Mouse (Mus musculus) small intestine, adult 2 months (tissue): ENCODE measurements around the gene Dnlz. TPM values are rescaled to one million over a fixed set of nuclear protein-coding genes. Genes with fewer than 3 reads are reported as not detected.
A peak's percentile ranks its signal among the peaks of the same experiment; 100 is the strongest.

Experiments used
- H3K27ac ChIP-seq: fragments of 200-500 bp; 2 replicates; pipeline ENCODE4 v1.5.1; 2012; ENCODE audit warnings: low read depth, low read length, control low read depth, inconsistent platforms; ENCODE audit not compliant: insufficient read depth
- H3K27me3 ChIP-seq: fragments of 200-500 bp; 2 replicates; pipeline ENCODE4 v1.6.1; 2012; ENCODE audit warnings: mild to moderate bottlenecking, moderate library complexity, low read length, inconsistent platforms; ENCODE audit not compliant: control insufficient read depth, insufficient read depth
- H3K36me3 ChIP-seq: fragments of 200-500 bp; 2 replicates; pipeline ENCODE4 v1.6.1; 2012; ENCODE audit warnings: mild to moderate bottlenecking, low read length, control low read depth, inconsistent platforms; ENCODE audit not compliant: control insufficient read depth, insufficient read depth
- H3K4me1 ChIP-seq: fragments of 200-500 bp; 2 replicates; pipeline ENCODE4 v1.6.1; 2012; ENCODE audit warnings: low read length, inconsistent platforms, mixed read lengths; ENCODE audit not compliant: control insufficient read depth, insufficient read depth, insufficient read length
- H3K4me3 ChIP-seq: fragments of 200-500 bp; 2 replicates; pipeline ENCODE4 v1.5.1; 2012; ENCODE audit warnings: low read depth, mild to moderate bottlenecking, control low read depth, inconsistent platforms, low read length, moderate library complexity
- CTCF ChIP-seq: fragments of 200-500 bp; IDR thresholded peaks from 2 replicates; pipeline ENCODE4 v1.5.1; 2012; ENCODE audit warnings: low read depth, mild to moderate bottlenecking, control low read depth, inconsistent platforms, low read length, moderate library complexity, mixed read lengths; ENCODE audit not compliant: insufficient replicate concordance, insufficient read length; ENCODE audit errors: extremely low read depth
- POLR2A ChIP-seq: fragments of 200-500 bp; IDR thresholded peaks from 2 replicates; pipeline ENCODE4 v1.6.1; 2012; ENCODE audit warnings: low read depth, mild to moderate bottlenecking, control low read depth, inconsistent platforms, low read length, moderate library complexity
- WGBS: fragments of 180-500 bp; shearing (Covaris S2); methylation state at CpG from one replicate; pipeline ENCODE4 v1.1.7; 2018; 5-methylcytosine and 5-hydroxymethylcytosine counted together
- polyA plus RNA-seq: library from polyadenylated mRNA; depleted of rRNA; stranded (reverse); fragments of >200 nt; gene quantifications from 2 replicates; pipeline ENCODE4 v1.2.3, GENCODE M21; 2012

Dnlz gene
- polyA plus RNA-seq, 1 experiment = 23.7 TPM

DNA sequence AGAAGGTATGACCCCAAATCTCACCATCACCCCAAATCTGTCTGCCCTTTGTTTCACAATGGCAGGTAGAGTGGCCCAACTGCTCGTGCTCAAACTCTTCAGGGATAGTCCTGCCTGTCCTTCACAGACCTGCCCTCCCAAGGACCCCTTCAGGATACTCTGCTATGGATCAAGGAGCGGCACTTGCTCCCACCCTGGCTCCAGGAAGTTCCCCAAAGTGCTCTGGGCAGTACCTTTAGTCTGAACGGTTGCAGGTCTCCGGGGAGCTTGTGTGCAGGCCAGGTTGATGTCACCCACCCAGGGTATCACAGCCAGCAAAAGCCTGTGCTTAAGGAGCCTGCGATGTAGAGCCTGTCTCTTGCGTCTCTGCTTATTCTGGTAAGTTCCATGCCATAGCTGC lies 16.0 kb upstream of the Dnlz start:
- Histone ChIP-seq H3K27me3 (no peaks in the 10 kb centered on the region), H3K36me3 (peaks cover 54% of the 10 kb centered on the region), H3K4me3 (no peak overlapping the region), H3K27ac (no peak overlapping the region), H3K4me1 (no peaks in the 10 kb centered on the region; the same call in 1 of the 2 replicates)
- 92% methylated on average over 6 of the region's 6 CpGs for WGBS
- TF ChIP-seq POLR2A (no peak), CTCF (no peak)

DNA sequence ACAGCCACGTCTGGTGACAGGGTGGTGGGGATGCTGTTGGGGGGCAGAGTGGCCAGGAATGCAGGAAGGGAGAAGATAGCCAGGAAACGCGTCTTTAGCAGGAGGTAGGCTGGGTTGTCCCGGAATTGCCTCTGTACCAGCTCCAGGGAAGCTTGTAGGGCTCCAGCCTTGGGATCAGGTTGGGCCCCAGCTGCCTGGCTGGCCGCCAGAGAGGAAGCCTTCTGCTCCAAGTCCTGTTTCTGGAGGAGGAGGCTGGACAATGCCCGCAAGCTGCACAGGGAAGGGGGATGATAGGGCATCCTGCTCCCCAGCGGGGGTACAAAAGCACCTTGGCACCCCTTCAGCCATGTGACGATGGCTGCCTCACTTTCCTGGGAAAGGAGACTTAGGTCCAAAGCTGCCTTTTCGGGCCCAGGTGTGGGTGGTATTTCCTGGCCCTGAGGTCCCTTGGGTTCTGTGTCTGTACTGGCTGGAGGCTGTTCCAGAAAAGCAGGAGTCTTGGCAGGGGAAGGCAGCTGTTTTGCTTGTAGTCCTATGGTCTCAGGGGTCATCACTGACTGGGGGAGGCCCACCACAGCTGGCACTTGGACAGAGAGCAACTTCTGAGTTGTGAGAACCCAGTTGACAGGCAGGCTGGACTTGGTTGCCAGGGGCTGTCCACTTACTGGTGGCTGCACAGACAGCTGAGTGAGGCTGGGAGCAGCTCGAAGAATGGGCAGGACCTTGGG lies 13.0 kb upstream of the Dnlz start:
- WGBS = 36% methylated on average over 10 of the region's 10 CpGs
- no peak overlapping the region for H3K27ac ChIP-seq
- no peak for TF ChIP-seq CTCF
- no peak for TF ChIP-seq POLR2A
- peaks cover under 1% of the 10 kb centered on the region for H3K4me1 ChIP-seq
- no peaks in the 10 kb centered on the region for H3K27me3 ChIP-seq
- no peak overlapping the region for H3K4me3 ChIP-seq
- peaks cover 39% of the 10 kb centered on the region for H3K36me3 ChIP-seq

DNA sequence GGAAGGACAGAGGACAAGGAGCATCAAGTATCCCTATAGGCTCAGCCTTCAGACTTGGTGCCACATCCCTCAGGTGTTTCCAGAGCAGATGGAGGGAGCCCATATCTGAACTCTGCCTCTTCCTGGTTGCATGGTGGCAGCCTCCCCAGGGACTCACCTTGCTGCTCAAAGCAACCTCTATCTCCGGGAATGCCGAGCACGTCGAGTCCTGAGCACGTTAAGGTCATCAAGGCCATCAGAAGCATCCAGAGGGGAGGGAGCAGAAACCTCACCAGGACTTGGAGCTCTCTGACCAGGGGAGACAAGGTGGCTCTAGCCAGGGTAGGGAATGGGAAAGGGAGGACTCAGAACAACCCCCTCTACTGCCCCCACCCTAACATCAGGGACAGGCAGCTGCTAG lies 11.6 kb upstream of the Dnlz start:
- no peak overlapping the region for H3K27ac ChIP-seq
- TF ChIP-seq CTCF (no peak), POLR2A (no peak)
- 81% methylated on average over 5 of the region's 5 CpGs for WGBS

DNA sequence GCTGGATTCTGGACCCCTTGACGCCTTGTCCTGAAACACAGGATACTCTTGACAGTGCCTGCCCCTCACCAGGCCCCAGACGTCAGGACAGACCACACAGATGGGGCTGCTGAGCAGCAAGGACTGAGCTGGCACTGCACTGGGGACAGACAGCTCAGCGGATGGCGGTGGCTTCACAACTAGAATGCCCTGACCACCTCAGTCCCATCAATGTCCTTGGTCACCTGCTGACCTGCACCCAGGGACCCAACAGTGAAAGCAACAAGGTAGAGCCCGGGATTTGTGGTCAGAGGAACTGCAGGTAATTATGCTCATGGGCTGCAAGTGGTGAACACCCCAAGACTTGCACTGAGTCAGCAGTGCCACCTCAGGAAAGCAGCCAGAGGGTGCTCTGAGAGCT lies 11.1 kb upstream of the Dnlz start:
- H3K36me3 ChIP-seq = peaks cover 23% of the 10 kb centered on the region
- peaks cover 11% of the 10 kb centered on the region for H3K4me1 ChIP-seq
- TF ChIP-seq CTCF (no peak), POLR2A (no peak)
- no peaks in the 10 kb centered on the region for H3K27me3 ChIP-seq
- 92% methylated on average over 5 of the region's 5 CpGs for WGBS
- no peak overlapping the region for H3K27ac ChIP-seq
- no peak overlapping the region for H3K4me3 ChIP-seq

More for the DNA sequence above, 11.6 kb upstream of the Dnlz start:
- H3K4me1 ChIP-seq = peaks cover 11% of the 10 kb centered on the region
- no peaks in the 10 kb centered on the region for H3K27me3 ChIP-seq
- H3K4me3 ChIP-seq = no peak overlapping the region
- peaks cover 27% of the 10 kb centered on the region for H3K36me3 ChIP-seq

DNA sequence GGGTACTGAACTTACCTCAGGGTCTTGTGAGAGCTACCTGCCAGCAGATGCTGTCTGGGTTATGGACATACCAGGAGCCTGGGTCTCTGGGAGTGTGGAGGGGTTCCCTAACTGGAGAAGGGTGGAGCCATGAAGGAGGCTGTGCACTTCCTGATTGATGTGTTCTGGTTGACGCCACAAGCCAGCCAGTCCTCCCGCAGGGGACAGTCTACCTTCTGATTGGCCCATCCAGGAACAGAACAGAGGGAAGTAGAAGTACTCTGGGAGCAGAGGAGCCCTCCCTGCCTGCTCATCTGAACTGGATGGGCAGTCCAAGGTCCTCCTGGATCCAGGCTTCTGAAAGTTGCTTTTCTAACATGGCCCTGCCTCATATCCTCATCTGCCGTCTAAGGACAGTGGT lies 8.9 kb upstream of the Dnlz start, which contains the start of gene Card9:
Gene Card9 (minus strand): TSS at position 147 of the 400 bp plus-strand sequence.
- WGBS = 26% methylated on average over 3 of the region's 3 CpGs
- TF ChIP-seq CTCF (no peak), POLR2A (no peak)
- peaks cover 11% of the 10 kb centered on the region for H3K4me1 ChIP-seq
- peaks cover 6% of the 10 kb centered on the region; the same call in 1 of the 2 replicates for H3K36me3 ChIP-seq
- peak within 1 kb of the TSS; percentile 32 for H3K4me3 ChIP-seq
- no peak within 1 kb of the TSS for H3K27ac ChIP-seq
- H3K27me3 ChIP-seq = no peaks in the 10 kb centered on the region

DNA sequence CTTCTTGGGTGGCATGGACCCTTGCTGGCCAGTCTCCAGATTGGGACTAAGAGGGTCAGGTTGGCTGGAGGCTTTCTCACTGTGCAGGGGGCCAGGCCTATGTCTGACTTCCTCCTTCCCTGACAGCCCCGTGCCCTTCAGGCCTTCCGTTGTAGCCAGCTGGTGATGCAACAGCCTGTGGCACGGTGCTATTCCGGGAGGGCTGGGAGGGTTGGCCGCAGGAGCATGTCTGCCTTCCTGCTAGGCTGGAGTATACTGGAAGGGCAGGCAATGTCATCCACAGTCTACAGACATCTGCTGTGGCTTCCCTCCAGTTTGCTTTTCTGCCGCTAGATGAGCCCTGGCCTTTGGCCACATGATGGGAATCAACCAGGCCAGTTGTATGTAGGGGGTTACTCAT lies 8.1 kb upstream of the Dnlz start:
- Histone ChIP-seq H3K27ac (no peak overlapping the region), H3K36me3 (peaks cover 2% of the 10 kb centered on the region; the same call in 1 of the 2 replicates), H3K4me3 (peak overlapping the region; percentile 32), H3K4me1 (peaks cover 11% of the 10 kb centered on the region), H3K27me3 (no peaks in the 10 kb centered on the region)
- 68% methylated on average over 6 of the region's 6 CpGs for WGBS
- TF ChIP-seq POLR2A (no peak), CTCF (no peak)

DNA sequence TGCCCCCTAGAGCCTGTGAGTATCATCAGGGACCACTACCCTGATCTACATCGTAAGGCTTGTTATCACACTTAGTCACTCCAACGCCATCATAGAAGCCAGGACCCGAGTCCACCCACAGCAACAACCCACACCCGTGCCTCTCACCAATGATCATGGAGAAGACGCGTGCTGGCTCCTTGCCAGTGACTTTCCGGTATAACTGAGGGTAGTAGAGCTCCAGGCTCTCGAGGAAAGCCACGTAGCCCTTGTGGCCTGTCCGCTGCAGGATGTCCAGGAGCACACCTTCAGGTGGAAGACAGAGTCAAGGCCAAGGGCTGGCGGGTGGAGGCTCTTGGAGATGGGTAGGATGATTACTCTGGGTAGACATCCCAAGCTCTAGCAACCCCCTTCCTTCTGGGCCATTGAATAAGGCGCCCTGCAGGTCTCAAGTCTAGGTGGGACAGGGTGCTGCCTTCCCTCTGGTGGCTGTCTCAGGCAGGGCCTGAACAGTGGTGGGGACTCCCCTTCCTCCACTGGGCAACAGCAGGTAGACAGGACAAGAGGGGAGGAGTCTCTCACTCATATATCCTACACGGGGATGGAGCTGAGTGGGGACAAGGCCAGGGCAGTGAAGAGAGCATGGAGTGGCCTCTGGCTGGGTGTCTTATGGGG lies 6.9 kb upstream of the Dnlz start:
- TF ChIP-seq CTCF (no peak), POLR2A (no peak)
- Histone ChIP-seq H3K4me3 (no peak overlapping the region), H3K27ac (no peak overlapping the region), H3K27me3 (no peaks in the 10 kb centered on the region), H3K36me3 (no peaks in the 10 kb centered on the region), H3K4me1 (peaks cover 11% of the 10 kb centered on the region)
- WGBS = 81% methylated on average over 13 of the region's 13 CpGs
